Mouse (Mus musculus) cerebellum, postnatal 14 days (tissue): Measurements from ENCODE around the gene Il18rap.

Experiments
- DNase-seq, 2 experiments: peaks; one replicate each; pipeline ENCODE4 v3.0.0; 2021; ENCODE audit warnings: mixed read lengths in 2 of 2

Il18rap gene

DNA sequence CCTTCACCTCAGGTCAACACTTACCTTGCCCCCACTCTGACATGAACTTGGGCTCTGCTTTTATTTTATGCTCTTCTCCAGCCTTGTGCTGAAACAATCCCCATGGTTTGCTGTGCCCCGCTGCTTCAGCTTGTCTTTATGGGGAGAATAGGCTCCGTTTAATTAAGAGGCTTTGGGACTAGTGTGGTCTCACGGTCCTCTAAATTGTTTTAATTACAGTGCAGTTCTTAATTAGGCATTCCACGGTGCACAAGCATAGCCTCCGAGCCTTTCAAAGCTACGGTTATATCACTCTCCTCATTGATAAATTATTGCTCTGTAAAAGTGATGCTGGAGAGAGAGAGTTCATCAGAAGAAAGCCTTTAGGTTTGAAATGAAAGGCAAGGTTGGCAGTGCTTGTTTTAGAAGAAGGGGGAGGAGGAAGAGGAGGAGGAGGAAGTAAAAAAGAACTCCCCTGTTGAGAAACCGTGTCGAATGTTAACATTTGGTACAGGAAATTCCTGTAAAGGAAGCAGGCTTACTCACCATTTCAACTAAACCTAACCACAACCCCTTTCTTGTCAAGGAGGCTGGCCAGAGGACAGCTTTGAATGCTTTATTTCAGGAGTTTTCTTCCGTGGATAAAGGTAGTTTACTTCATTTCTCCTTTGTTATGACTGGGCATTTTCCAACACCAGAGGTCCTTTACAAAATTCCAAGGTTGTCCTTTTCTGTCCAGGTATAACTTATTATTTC is at the start of gene Il18rap:
TSS of gene Il18rap (plus strand) at position 512 of the 735 bp plus-strand sequence.
- DNase-seq: no peak

DNA sequence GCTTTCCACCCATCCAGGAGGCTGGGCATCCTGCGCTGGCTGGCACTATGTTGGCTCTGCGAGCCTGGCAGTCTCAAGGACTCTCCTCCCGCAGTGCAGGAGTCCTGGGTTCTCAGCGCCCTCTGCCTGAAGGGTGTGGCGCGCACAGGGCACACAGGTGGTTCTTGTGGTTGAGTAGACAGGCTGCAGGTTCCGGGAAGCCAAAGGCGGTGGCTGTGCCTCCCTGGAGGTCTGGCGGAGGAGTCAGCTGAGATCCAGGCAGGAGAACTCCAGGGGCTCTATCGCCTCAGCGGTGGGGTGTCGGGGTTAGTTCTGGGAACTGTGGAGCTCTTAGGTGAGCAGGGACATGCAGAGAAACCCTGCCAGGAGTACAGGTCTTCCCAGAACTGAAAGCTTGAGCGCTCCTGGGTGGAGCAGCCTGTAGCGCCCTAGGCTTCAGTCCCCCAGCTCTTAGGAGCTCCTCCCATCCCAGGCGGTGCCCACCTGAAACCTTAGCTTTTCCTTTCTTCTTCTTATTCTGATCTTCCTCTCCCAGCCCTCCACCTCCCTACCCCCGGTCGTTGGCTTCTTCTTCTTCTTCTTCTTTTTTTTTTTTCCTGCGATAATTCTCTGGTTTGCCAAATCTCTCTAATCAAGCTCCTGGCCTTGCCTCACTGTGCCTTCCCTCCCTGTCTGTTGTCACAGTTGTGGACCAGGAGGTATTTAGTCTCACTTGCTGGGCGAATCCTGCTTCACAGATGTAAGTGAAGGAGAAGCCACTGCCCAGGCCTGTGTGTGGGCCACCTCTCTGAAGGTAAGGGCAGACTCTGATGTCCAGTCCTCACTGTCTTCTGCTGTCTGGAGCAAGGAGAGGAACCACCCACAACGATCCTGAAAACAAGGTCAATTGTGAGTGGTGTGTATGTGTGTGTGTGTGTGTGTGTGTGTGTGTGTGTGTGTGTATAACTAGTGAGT is 49.4 kb upstream of the Il18rap start, which contains the start of gene Il18r1:
TSS of gene Il18r1 (plus strand) at position 76 of the 954 bp plus-strand sequence.
- peak in 1 of 2 experiments; percentile 1 for DNase-seq

DNA sequence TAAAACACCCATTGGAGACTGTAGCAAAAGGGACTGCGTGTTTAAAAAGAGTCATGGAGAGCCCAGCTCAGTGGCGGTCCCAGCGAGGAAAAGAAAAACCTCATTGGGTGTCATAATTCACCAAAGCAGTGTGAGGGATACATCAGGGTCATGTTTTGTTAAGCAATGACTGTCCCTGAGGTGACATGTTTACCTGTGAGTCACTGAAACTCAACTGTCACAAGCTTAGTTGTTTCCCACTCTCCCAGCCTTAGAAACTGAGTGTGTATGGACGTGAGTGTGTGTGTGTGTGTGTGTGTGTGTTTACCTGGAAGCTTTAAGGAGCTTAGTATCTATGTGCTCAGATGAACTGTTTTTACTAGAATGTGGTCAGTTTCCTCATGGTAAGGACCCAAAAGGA is 47.9 kb upstream of the Il18rap start:
- DNase-seq: no peak

DNA sequence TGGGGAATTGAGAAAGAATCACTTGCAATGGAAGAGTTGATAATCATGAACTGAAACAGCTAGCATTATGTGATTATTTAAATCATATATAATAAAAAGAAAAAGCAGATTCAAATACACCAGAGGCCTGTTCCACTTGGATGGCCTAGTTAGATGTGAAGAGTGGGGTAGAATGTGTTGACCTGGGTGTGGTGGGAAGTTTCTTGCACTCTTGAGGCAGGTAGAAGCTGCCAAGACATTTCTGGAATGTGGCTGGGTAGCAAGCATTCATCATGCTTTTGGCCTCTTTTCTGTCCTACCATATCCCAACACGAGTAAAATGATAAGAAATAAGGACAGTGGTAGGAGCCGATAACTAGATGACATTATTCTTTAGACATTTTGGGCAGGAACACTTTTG is 46.4 kb upstream of the Il18rap start:
- no peak for DNase-seq

DNA sequence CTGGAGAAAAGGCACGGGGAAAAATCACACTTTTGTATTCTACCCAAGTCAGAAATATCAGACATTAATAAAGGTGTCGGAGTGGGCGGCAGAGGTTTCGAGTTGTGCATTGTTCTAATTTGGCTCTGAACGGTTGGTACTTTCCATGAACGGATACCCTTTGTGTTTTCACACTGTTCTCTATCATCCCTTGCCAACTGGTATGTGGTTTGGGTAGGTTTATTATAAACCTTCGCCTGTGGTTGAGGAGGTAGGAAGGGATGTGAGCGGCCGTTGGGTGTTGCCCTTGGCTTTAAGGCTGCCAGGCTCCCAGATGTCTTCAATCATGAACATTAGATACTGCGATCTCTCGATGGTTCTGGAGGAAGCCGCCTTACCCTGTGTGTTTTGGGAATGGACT is 45.3 kb upstream of the Il18rap start:
- no peak for DNase-seq

DNA sequence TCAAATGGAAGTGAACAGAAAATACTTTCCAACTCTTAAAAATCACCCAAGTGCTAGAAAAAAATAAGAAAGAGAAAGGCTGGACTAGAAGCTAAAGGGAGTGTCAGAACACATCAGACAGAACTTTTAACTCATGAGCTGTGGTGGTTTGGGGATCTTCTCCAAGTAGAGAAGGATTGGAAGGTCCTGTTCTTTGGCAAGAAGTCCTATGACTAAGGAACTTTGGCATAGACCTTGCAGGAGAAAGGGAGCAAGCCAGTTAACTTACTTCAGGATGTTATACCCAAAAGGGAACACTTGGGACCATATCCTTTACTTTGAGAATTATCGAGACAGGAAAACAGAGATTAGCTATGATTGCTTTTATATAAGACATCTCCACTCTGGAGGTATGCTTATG is 42.8 kb upstream of the Il18rap start:
- no peak for DNase-seq

DNA sequence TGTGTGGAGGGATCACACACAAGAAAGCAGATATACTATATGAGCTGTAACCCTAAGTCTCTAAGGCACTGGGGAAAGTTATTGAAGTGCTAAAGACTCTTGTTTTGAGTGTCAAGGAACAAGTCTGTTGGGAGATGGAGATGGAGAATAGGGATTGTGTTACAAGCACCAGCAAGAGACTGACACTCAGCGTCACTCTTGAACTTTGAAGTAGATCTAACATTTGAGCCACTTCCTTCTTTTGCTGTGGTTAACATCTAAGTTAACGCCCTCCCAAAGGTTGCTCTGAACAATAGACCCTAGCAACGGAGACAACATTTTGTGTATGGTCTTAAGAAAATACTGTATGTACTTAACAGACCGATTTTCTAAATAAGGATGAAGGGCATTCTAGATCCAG is 41.5 kb upstream of the Il18rap start:
- DNase-seq: no peak

DNA sequence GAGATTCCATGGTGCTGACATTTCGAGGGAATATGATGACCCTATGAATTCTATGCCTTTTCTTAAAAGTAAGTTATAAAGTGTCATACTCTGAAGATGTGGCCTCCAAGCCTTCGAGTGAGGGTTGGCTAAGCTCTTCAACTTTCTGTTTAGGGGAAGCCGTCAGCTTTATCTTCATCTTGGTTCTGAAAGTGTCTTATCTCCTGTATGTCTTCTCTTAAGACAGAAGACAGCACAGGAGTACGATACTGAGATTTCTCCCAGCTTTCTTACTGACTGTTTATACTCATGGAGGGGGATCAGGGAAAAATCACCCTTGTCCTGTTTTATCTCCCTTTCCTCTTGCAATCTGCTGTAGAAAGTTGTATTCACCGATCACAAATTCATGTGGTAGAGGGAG is 40.8 kb upstream of the Il18rap start:
- DNase-seq: no peak

DNA sequence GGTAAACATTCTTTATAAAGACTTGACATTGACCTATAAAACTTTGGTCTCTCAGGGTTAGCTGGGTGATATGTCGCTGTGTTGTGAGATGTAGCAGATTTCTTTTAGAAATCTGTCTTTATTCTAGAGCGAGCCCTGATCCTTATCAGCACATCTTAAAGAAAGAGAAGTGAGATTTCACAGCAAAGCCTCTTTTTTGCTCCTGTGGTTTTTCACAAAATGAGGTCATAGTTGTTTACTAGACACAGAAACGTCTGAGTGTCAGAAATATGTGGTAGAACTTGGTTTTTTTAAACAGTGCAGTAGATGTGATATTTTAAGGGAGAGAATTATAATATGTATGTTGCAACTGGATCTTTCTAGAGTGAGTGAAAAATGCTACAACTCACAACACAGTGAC is 39.5 kb upstream of the Il18rap start:
- DNase-seq: no peak

DNA sequence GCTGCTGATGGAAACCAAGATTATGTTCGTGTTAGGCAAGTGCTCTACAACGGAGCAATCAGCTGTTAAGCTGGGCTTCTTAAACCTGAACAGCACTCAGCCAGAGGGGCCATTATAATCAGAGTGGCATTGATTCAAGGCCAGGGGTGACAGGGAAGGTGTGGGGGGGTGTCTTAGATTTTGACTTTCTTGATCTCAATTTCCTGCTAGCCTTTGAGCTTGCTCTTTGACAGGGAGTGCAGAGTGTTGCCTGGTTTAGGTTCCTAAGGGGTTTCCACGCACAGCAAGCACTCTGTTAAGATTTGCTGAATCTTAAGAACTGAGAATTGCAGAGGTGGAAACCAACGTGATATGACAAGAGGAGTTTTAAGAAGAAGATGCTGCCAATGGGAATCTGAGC is 38.4 kb upstream of the Il18rap start:
- DNase-seq: no peak

DNA sequence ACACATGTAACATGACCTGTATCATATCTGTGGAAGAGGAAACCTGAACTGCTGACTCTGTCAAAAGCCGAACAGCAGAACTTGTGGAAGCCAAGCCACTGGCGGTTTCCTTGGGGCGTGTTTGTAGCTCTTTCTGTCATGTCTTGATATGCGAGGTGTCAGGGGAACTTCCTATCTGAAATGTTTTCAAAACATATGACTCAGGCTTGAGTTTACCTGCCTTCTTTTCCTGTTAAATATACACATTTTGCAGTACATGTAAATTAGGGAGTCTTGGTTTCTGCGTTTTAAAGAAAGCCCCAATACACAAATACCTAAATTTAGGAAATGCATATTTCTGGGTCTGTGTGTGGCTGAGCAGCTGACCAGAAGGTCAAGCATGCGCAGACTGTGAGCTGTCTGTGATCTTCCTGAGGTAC is 35.6 kb upstream of the Il18rap start:
- DNase-seq: no peak

DNA sequence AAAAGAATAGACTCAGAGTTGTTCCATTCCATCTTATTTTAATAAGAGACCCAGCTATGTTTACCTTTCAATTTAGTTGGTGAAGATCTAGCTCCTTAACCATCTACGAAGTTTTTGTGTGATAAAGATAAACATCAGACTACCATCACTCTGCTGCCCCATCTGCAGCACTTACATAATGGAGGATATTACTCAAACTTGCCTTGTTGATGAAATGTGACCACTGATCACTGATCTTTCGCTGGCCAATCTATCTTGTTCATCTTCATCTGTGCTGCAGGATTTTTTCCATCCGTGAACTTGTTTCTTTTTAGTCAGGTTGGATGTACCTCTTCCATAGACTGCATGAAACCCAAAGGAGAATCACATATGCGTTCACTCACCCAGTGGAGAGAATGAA is 20.6 kb upstream of the Il18rap start:
- DNase-seq: no peak

DNA sequence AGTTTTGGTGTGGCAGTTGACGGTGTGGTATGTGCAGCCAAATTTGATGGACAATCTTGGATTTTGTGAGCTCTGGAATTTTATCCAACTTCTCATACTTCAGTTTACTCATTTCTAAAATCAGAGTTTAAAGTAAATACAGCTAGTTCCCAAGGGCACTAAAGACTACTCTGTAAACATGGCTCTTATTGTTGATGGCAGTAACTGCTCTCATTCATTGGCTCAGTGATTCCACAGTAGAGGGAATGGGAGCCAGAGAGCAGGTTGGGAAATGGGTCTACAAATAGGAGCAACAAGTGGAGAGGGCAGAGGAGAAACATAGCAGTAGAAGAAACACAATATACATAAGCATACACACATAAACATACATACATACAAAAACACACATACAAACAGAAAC is 15.5 kb upstream of the Il18rap start:
- no peak for DNase-seq

DNA sequence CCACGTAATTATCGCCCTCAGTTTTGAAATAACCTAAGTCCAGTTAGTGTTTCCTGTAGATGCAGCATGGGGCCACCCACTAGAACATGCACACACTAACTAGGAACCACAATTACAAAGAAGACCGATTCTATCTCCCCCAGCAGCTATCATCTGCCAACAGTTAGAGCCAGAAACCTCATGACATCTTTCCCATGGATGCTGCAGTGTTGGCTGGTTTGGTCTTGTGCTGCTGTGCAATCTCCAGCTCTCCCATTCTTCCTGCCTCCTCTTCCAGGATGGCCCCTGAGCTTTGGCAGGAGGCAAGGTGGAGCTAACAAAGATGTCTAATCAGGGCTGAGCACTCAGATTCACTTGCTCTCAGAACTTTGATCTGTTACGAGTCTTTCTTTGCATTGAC is 14.0 kb upstream of the Il18rap start:
- DNase-seq: no peak

DNA sequence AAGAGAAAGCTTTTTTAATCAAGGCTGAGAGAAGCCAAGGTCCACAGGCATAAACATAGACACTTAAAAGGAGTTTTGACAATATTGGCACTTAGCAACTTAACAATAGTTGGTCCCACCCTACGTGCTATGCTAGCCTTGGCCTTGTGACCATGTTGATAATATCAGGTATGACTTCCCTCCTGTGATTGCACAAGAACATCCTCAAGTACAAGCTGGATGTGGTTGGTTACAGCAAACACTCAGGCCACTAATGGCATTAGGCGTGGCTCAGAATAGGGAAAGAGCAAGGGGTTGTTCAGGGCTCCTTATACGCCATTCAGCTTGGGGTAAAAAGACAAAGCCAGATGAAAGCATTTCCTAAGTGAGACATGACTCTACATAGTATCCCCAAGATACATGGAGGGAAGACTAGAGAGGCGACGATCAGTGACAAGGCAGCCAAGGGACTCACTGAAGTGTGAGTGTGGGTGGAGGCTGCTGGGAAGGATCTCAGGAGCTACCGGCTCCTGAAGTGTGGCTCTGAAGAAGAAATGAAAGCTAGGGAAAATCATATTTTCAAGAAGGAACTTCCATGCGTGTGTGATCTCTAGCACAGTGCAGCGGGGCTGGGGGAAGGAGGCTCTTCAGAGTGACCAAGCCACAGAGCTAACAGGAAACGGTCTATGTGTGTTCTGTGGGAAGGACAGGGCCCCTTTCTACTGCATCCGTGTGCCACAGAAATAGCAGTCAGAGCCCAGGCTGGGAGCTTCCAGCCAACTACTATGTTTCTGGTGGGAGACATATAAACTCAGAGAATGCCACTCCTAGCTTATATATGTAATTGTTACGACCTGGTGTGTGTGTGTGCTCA is 13.4 kb upstream of the Il18rap start:
- DNase-seq: no peak

DNA sequence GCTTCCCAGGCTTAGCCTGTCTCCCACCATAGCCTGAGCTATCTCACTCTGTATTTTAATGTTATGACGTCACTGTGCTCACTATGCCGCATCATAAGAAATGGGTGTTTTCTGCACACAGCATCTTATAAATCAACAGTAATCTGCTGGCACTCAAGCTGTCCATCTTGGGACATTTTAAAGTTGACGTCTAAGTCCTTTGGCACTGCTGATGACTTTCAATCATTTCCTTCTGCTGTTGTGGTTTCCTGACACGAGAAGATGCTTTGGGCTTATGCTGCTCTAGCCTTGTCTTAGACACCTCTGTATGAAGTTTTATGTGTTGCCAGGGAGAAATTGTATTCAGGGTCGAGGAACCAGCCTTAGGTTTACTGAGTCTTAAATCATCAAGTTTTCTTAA is 10.6 kb upstream of the Il18rap start:
- no peak for DNase-seq

DNA sequence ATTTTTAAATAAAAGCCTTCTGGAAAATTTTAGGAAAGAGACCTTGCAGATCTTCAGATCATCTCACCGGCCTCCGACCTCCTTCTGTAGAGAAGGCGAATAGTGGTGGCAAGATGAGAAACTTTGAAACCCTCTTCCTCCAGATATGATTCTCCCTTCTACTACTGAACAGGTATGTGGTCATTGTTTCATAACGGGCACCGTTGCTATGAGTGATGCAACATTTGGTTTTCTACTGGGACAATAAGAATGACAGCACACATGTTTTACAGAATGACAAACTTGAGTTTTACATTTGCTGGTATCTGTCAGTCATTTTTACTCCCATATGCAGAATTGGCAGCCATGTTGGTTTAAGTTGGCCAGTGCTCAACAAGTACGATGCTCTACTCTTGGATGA is 1.2 kb downstream of the Il18rap start:
- no peak for DNase-seq

DNA sequence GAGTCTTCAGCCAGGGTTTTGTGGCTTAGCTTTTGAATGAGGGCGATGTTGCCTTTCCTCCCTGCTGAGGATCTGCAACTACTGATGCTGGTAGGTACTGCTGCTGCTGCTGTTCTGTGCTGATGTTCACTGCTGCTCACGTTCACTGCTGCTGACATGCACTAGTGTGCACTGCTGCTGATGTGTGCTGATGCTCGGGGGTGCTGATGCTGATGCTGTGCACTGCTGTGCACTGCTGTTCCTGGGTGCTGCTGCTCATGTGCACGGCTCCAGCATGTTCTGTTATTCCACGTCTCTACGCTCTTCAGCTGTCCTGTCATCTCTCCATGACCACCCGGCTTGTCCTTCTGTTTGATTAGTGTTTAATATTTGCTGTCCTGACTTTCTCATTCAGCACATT is 7.8 kb downstream of the Il18rap start:
- DNase-seq: no peak

DNA sequence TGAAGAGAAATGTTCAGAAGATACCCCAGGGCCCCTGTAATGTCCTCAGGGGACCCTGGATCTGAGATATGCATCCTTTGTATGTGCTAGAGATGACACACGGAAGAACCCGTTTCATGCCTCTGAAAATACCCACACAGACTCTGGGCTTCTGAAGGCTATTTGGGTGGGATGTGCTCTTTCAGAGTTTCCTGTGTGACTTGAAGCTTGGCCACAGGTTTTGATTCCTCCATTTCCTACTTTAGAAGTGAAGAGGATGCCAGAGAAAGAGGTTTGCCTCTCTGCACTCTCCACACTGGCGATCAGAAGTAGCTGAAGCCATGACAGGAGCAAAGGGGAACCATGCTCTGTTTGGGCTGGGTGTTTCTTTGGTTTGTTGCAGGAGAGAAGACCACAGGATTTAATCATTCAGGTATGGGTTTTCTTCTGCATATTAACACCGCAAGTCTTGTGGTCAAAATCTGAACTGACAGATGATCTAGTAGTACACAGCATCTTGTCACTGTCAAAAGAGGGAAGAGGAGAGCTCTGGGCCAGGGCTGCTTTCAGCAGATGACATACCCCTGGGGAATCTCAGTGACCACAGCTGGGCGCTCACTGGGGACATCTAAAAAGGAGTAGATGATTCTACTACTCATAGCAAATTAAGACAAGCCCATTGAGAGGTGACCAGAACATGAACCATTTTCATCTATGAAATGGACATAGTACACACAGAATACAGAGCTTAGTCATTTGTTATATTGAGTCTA is 9.0 kb downstream of the Il18rap start:
- DNase-seq: no peak

DNA sequence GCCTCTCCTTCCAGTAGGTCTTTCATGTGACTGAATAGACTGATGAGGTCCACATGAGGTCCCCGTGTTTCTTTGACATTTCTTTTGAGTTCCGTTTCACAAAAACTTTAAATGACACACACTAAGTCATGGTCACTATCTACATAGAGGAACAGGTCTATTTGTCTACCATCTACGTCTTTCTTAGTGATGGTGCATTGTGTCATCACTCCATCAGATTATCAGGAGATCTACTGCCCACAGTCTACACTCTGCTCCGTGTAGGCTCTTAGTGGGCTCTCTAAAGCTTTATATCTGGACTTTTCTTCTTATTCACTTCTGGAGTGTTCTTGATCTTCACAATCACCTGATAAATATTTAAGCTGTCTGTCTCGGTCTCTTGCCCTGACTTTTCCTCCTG is 14.1 kb downstream of the Il18rap start:
- no peak for DNase-seq

DNA sequence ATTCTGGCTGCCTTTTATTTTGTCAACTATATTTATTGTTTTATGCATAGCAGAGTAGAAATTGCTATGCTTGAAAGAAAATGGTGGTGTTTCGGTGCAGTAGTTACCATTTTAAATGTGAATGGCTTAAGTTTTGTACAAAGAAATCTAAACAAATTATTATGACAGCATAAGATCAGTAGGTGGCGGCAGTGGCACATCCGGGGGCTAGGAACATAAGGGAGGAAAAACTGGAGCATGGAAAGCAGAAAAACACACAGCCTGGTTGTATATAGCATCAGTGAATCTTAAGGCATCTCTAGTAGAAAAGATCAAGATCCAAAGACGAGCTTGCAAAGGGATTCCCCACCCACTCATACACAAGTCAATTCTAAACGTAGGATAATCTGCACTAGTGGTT is 22.4 kb downstream of the Il18rap start:
- DNase-seq: no peak

DNA sequence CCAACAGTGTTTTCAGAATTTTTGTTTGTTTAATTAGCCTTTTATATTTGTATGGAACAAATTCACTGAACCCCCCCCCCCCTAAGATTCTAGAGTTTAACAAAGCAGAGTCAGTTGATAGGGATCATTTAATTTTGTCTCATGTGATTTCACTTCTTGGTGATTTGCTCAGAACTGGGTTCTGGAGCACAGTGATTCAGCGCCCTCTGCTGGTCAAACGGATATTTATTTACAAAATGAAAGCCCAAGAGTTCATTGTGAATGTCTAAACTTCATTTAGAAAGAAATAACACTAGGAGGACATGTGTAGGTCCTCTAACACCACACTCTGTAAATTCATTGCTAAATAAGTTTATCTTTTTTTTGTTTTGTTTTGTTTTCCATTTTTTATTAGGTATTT is 29.5 kb downstream of the Il18rap start:
- peak; percentile 78 to 83 for DNase-seq
